Mouse (Mus musculus) heart, postnatal 0 days (tissue): Measurements from ENCODE around the gene Smg7.

Experiments used
- CTCF ChIP-seq: IDR thresholded peaks from 2 replicates; pipeline ENCODE4 v1.5.1; 2016; ENCODE audit warnings: antibody characterized with exemption, control low read depth, low read depth
- EP300 ChIP-seq: IDR thresholded peaks from 2 replicates; pipeline ENCODE4 v1.6.1; 2016; ENCODE audit warnings: antibody characterized with exemption, low read depth

- TF ChIP-seq CTCF = no peak
- no peak for TF ChIP-seq EP300
Observed at GRCm38 (mm10) chr1:152828637-152829355, 73.7 kb downstream of the Smg7 start.
